8 mouse cellular contexts compared by ENCODE assay signal in the genomic region with DNA sequence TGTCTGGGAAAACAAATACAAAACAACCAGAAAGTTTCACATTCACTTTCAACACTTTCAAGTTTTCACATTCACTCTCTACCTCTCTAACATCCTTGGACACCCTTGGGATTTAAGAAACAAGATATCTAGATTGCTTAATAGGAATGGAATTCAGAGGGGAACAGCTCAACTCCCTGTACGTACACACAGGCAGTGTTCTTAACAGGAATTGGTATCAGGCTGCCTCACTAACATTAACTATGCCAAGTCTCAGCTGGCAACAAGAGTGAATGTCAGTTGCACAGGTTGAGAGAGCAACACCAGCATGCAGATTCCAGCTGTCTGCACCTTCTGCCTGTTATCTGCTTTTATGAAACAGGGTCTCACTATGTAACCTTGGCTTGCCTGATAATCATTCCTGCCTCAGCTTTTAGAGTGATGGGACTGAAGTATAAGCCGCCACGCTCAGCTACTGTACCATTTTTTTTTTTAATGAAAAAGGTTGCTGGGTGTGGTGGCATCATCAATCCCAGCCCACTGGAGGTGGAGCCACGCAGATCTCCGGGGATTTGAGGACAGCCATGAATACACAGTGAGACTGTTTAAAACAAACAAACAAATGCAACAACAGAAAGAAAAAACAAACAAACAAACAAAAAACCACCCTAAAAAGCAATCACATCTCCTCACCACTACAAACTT. TPM values are rescaled to one million over a fixed set of nuclear protein-coding genes. Genes with fewer than 3 reads are reported as not detected.
DNase-seq lines count a peak whose midpoint lies in the region; ATAC-seq and TF ChIP-seq lines count a peak whose summit lies in the region.

No protein-coding gene starts in this region.

- H3K4me3 ChIP-seq in left cerebral cortex, adult 2 months = peak overlapping the region; percentile 97
- H3K4me3 ChIP-seq in bone marrow macrophage, adult 2 months (ENCODE audit: insufficient read depth, low read length) = 0 out of 2 replicates have a peak overlapping the region, but pooled peaks have one; percentile 2
- H3K4me3 ChIP-seq in heart, adult 2 months = peak overlapping the region; percentile 75

- ATAC-seq in activated CD4-positive, CD25-positive, alpha-beta regulatory T cell, adult 4 months = no peak

- intact Hi-C loops in left cerebral cortex, adult 2 months (cut with DNase I) = loop anchor here (5.0 kb wide), 1 partner anchor 138 kb away; no protein-coding TSS in a partner anchor
- intact Hi-C loops in left cerebral cortex, postnatal 36 days (cut with DNase I) = loop anchor here (5.0 kb wide), 1 partner anchor 62 kb away; no protein-coding TSS in a partner anchor
- intact Hi-C loops in heart, adult 2 months (cut with DNase I) = loop anchor here (2.0 kb wide), 1 partner anchor 44 kb away; no protein-coding TSS in a partner anchor

- 0 out of 2 replicates have a peak, but pooled peaks have one; percentile 20 for TF ChIP-seq EP300 in heart, adult 2 months (IDR thresholded peaks at IDR 0.05; ENCODE audit: insufficient read depth, low read depth, low read length)

- peaks cover 7% of the 10 kb centered on the region for H3K79me2 ChIP-seq in heart, adult 2 months (replicated peaks; ENCODE audit: control insufficient read depth, insufficient read depth, low read length)

- no peak overlapping the region for H3K27ac ChIP-seq in left cerebral cortex, adult 2 months
- no peak overlapping the region for H3K27ac ChIP-seq in bone marrow macrophage, adult 2 months (ENCODE audit: insufficient read depth, low read depth, low read length)
- peak overlapping the region; percentile 16 for H3K27ac ChIP-seq in heart, adult 2 months

- TF ChIP-seq POLR2A in bone marrow macrophage, adult 2 months (IDR thresholded peaks at IDR 0.05; ENCODE audit: borderline replicate concordance, low read depth, low read length) = no peak
- TF ChIP-seq POLR2A in heart, adult 2 months (IDR thresholded peaks at IDR 0.05; ENCODE audit: insufficient read depth, low read depth, low read length) = no peak

- H3K27me3 ChIP-seq in heart, adult 2 months (ENCODE audit: control insufficient read depth, insufficient read depth, low read length) = no peaks in the 10 kb centered on the region

- H3K36me3 ChIP-seq in heart, adult 2 months (ENCODE audit: control insufficient read depth, insufficient read depth, low read length) = peaks cover 35% of the 10 kb centered on the region

- H3K4me1 ChIP-seq in bone marrow macrophage, adult 2 months (ENCODE audit: control insufficient read depth, insufficient read depth, low read length) = peaks cover 15% of the 10 kb centered on the region
- H3K4me1 ChIP-seq in heart, adult 2 months (ENCODE audit: control insufficient read depth, insufficient read depth, low read length) = peaks cover 14% of the 10 kb centered on the region

- no peak for TF ChIP-seq CTCF in left cerebral cortex, adult 2 months (IDR thresholded peaks at IDR 0.05)
- TF ChIP-seq CTCF in bone marrow macrophage, adult 2 months (IDR thresholded peaks at IDR 0.05; ENCODE audit: low read depth, low read length) = no peak
- TF ChIP-seq CTCF in heart, adult 2 months (IDR thresholded peaks at IDR 0.05) = no peak

- WGBS in heart, adult 2 months = 17% methylated on average over 5 of the region's 5 CpGs

- no peak for DNase-seq in left cerebral cortex, adult 2 months (ENCODE audit: extremely low spot score in 1 of 2, low spot score in 2 of 2)
- no peak for DNase-seq in left cerebral cortex, postnatal 36 days (ENCODE audit: low spot score in 2 of 2)
- peak in 1 of 2 experiments; percentile 23 for DNase-seq in heart, adult 2 months
- DNase-seq in lung, postnatal 36 days = peak; percentile 29
- no peak for DNase-seq in gastrocnemius, postnatal 4 days (ENCODE audit: low spot score in 2 of 2)
- no peak for DNase-seq in frontal cortex, postnatal 36 days (ENCODE audit: low spot score in 2 of 2)

- 0 out of 2 replicates have a peak overlapping the region, but pooled peaks have one; percentile 30 for H3K9ac ChIP-seq in heart, adult 2 months (ENCODE audit: low read depth, low read length)

RNA-seq across cellular contexts. Expression of a gene that starts 4.4 kb away (rescaled TPM):
- 100 to 1,000 TPM; 145 to 160 TPM for total RNA-seq in left cerebral cortex, adult 2 months (2021)
- total RNA-seq in left cerebral cortex, postnatal 36 days (2021) = 100 to 1,000 TPM; 160 to 179 TPM
- 70.7 and 71.6 TPM in 2 replicates for polyA plus RNA-seq in bone marrow macrophage, adult 2 months (2012; ENCODE audit: insufficient read depth, insufficient read length, missing spikeins)
- total RNA-seq in heart, adult 2 months (2021) = 100 to 1,000 TPM in 1 of 2 experiments, 10 to 100 TPM in 1; 84.7 to 102 TPM
- polyA plus RNA-seq in heart, adult 2 months (2012; rRNA removed) = 52.1 and 76.6 TPM in 2 replicates
- 100 to 1,000 TPM; 231 to 248 TPM for polyA plus RNA-seq in activated CD4-positive, CD25-positive, alpha-beta regulatory T cell, adult 4 months (2017; shearing (Covaris generic))
- 10 to 100 TPM; 65.5 to 69.4 TPM for total RNA-seq in gastrocnemius, postnatal 4 days (2021)

RNA-seq across cellular contexts. Expression of a gene that starts 42.6 kb away (rescaled TPM):
- under 1 TPM; 0.33 to 0.50 TPM for total RNA-seq in left cerebral cortex, adult 2 months (2021)
- total RNA-seq in left cerebral cortex, postnatal 36 days (2021) = under 1 TPM; 0.74 to 0.82 TPM
- 18.8 and 19.7 TPM in 2 replicates for polyA plus RNA-seq in bone marrow macrophage, adult 2 months (2012; ENCODE audit: insufficient read depth, insufficient read length, missing spikeins)
- total RNA-seq in heart, adult 2 months (2021) = under 1 TPM; 0.13 to 0.20 TPM
- 0.18 and 0.21 TPM in 2 replicates for polyA plus RNA-seq in heart, adult 2 months (2012; rRNA removed)
- 10 to 100 TPM; 14.0 to 14.4 TPM for polyA plus RNA-seq in activated CD4-positive, CD25-positive, alpha-beta regulatory T cell, adult 4 months (2017; shearing (Covaris generic))
- total RNA-seq in gastrocnemius, postnatal 4 days (2021) = 10 to 100 TPM in 1 of 2 experiments, 1 to 10 TPM in 1; 7.8 to 10.9 TPM

RNA-seq across cellular contexts. Expression of a gene that starts 42.9 kb away (rescaled TPM):
- total RNA-seq in left cerebral cortex, adult 2 months (2021) = 10 to 100 TPM; 20.1 to 20.3 TPM
- 10 to 100 TPM; 18.1 to 21.3 TPM for total RNA-seq in left cerebral cortex, postnatal 36 days (2021)
- 26.5 and 28.3 TPM in 2 replicates for polyA plus RNA-seq in bone marrow macrophage, adult 2 months (2012; ENCODE audit: insufficient read depth, insufficient read length, missing spikeins)
- total RNA-seq in heart, adult 2 months (2021) = 10 to 100 TPM; 14.4 to 14.7 TPM
- 3.6 and 10.7 TPM in 2 replicates for polyA plus RNA-seq in heart, adult 2 months (2012; rRNA removed)
- 10 to 100 TPM; 60.4 to 63.8 TPM for polyA plus RNA-seq in activated CD4-positive, CD25-positive, alpha-beta regulatory T cell, adult 4 months (2017; shearing (Covaris generic))
- 10 to 100 TPM; 31.0 to 32.9 TPM for total RNA-seq in gastrocnemius, postnatal 4 days (2021)

Comparison
In these comparisons a context has a peak if more than half of its experiments do, and no peak if none do; other contexts are left out.
1. H3K4me3 ChIP-seq: peak in every context shown above with its lines; median percentile 97 in left cerebral cortex, adult 2 months; 75 in heart, adult 2 months; 2 in bone marrow macrophage, adult 2 months.
2. RNA of a gene that starts 42.6 kb away (total RNA-seq): 7.8 to 10.9 TPM in gastrocnemius, postnatal 4 days; 0.74 to 0.82 TPM in left cerebral cortex, postnatal 36 days, 0.33 to 0.50 TPM in left cerebral cortex, adult 2 months and 0.13 to 0.20 TPM in heart, adult 2 months; every median in the first group is over 4 times any median in the second.